In the genomic region with DNA sequence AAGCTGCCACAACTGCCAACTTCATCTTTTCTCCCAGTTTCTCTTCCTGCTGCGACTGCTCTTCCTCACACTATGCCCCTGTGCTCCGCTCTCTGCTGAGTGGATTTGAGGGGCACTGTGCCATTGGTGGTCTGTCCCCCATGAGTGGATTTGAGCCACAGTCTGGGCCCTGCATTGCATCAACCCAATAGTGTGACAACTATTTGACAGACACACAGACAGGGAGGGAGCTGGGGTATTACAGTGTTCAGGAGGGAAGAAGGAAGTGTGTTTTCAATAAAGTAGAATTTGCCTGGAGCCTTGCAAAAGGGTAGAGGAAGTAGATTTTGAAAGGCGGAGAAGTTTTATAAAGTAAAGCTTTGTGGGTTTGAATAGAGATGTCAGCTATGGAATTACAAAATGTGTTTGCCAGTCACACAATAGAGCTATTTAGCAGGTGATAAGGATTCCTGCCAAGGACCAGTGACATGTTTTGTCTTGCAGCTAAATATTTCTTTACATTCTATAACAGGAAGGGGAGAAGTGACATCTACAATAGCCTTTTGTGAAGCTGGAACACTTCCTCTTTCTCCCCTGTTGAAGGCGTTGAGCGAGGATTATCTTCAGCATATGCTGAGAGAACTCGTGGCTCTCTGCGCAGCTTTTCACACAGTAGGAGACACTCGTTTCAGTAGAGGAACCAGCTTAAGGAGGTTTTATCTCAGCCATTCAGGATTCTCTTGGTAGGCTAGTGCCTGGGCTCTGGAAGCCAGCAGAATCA, we compare ENCODE assay signal across 11 mouse cellular contexts. TPM values are rescaled to one million over a fixed set of nuclear protein-coding genes. Genes with fewer than 3 reads are reported as not detected.
DNase-seq lines count a peak whose midpoint lies in the region; ATAC-seq and TF ChIP-seq lines count a peak whose summit lies in the region.
"Had no signal": no experiment of that assay in that cellular context is flagged by ENCODE, and none has a peak within 500 bp of the region (broad histone marks: within the 10 kb centered on the region; RNA-seq: fewer than 3 reads in every experiment).

No protein-coding gene starts in this region.

- 0 out of 2 replicates have a peak overlapping the region, but pooled peaks have one; percentile 36 for H3K27ac ChIP-seq in layer of hippocampus, adult 2 months
- H3K27ac ChIP-seq in bone marrow macrophage, adult 2 months (ENCODE audit: insufficient read depth, low read depth, low read length), result peak overlapping the region; percentile 96
- H3K27ac ChIP-seq in embryonic facial prominence, embryonic 15.5 days (replicated peaks), result peak overlapping the region; percentile 18; the same call in 1 of the 2 replicates

- H3K9me3 ChIP-seq in embryonic facial prominence, embryonic 15.5 days (replicated peaks), result no peaks in the 10 kb centered on the region

- TF ChIP-seq CTCF in layer of hippocampus, adult 2 months (conservative IDR thresholded peaks at IDR 0.05), result no peak
- no peak for TF ChIP-seq CTCF in bone marrow macrophage, adult 2 months (IDR thresholded peaks at IDR 0.05; ENCODE audit: low read depth, low read length)

- WGBS in embryonic facial prominence, embryonic 15.5 days, result 47% methylated on average over 8 of the region's 8 CpGs

- no peaks in the 10 kb centered on the region for H3K27me3 ChIP-seq in embryonic facial prominence, embryonic 15.5 days

- H3K36me3 ChIP-seq in embryonic facial prominence, embryonic 15.5 days, result no peaks in the 10 kb centered on the region

- ATAC-seq in embryonic facial prominence, embryonic 15.5 days (ENCODE audit: insufficient number of reproducible peaks, low FRiP score, low TSS enrichment, low read depth), result peak; percentile 57; the same call in 1 of the 2 replicates
- peak; percentile 86 for ATAC-seq in megakaryocyte progenitor cell, adult 5-6 weeks (replicated peaks; ENCODE audit: poor library complexity)
- ATAC-seq: intestine, embryonic 16.5 days had no signal

- no peak for TF ChIP-seq POLR2A in bone marrow macrophage, adult 2 months (IDR thresholded peaks at IDR 0.05; ENCODE audit: borderline replicate concordance, low read depth, low read length)

- H3K9ac ChIP-seq in embryonic facial prominence, embryonic 15.5 days, result no peak overlapping the region

- H3K4me3 ChIP-seq in layer of hippocampus, adult 2 months, result no peak overlapping the region
- H3K4me3 ChIP-seq in bone marrow macrophage, adult 2 months (ENCODE audit: insufficient read depth, low read length), result peak overlapping the region; percentile 32
- H3K4me3 ChIP-seq in embryonic facial prominence, embryonic 15.5 days (replicated peaks), result no peak overlapping the region

- peaks cover 43% of the 10 kb centered on the region for H3K4me1 ChIP-seq in bone marrow macrophage, adult 2 months (ENCODE audit: control insufficient read depth, insufficient read depth, low read length)
- H3K4me1 ChIP-seq in embryonic facial prominence, embryonic 15.5 days, result no peaks in the 10 kb centered on the region

- no peak overlapping the region for H3K4me2 ChIP-seq in embryonic facial prominence, embryonic 15.5 days (replicated peaks)

- DNase-seq in layer of hippocampus, adult 2 months (ENCODE audit: low spot score in 2 of 2), result no peak
- no peak for DNase-seq in layer of hippocampus, postnatal 36 days
- no peak for DNase-seq in thymus, postnatal 0 days (ENCODE audit: low spot score)
- no peak for DNase-seq in right cerebral cortex, adult 2 months (ENCODE audit: low spot score in 2 of 2)
- DNase-seq: cerebellum, adult 8-10 months; right cerebral cortex, postnatal 4 days; thymus, postnatal 36 days had no signal

RNA-seq across cellular contexts. Expression of a gene that starts 38.3 kb away (rescaled TPM):
- 100 to 1,000 TPM; 110 to 112 TPM for total RNA-seq in layer of hippocampus, adult 2 months (2021)
- total RNA-seq in layer of hippocampus, postnatal 36 days (2021), result 100 to 1,000 TPM; 118 to 121 TPM
- polyA plus RNA-seq in bone marrow macrophage, adult 2 months (2012; ENCODE audit: insufficient read depth, insufficient read length, missing spikeins), result 51.9 and 58.9 TPM in 2 replicates
- polyA plus RNA-seq in embryonic facial prominence, embryonic 15.5 days (2015; fragmentation: Nextera tagmentation; extraction: Ambion mirVana), result 136 and 137 TPM in 2 replicates
- total RNA-seq in megakaryocyte progenitor cell, adult 5-6 weeks (2015), result 191 and 204 TPM in 2 replicates
- 168 and 172 TPM in 2 replicates for total RNA-seq in megakaryocyte progenitor cell, adult 5-6 weeks (2017)
- 145 and 147 TPM in 2 replicates for polyA plus RNA-seq in thymus, postnatal 0 days (2015; fragmentation: Nextera tagmentation; extraction: Ambion mirVana)

RNA-seq across cellular contexts. Expression of a gene that starts 41.9 kb away (rescaled TPM):
- 10 to 100 TPM; 42.3 to 44.9 TPM for total RNA-seq in layer of hippocampus, adult 2 months (2021)
- 10 to 100 TPM; 43.3 to 47.7 TPM for total RNA-seq in layer of hippocampus, postnatal 36 days (2021)
- 6.2 and 9.0 TPM in 2 replicates for polyA plus RNA-seq in bone marrow macrophage, adult 2 months (2012; ENCODE audit: insufficient read depth, insufficient read length, missing spikeins)
- polyA plus RNA-seq in embryonic facial prominence, embryonic 15.5 days (2015; fragmentation: Nextera tagmentation; extraction: Ambion mirVana), result 30.9 and 31.8 TPM in 2 replicates
- total RNA-seq in megakaryocyte progenitor cell, adult 5-6 weeks (2015), result 3.1 and 4.3 TPM in 2 replicates
- total RNA-seq in megakaryocyte progenitor cell, adult 5-6 weeks (2017), result 2.0 and 6.9 TPM in 2 replicates
- 7.4 and 8.4 TPM in 2 replicates for polyA plus RNA-seq in thymus, postnatal 0 days (2015; fragmentation: Nextera tagmentation; extraction: Ambion mirVana)

RNA-seq across cellular contexts. Expression of a gene that starts 57.7 kb away (rescaled TPM):
- 1 to 10 TPM; 5.1 to 6.1 TPM for total RNA-seq in layer of hippocampus, adult 2 months (2021)
- 1 to 10 TPM; 5.5 to 5.6 TPM for total RNA-seq in layer of hippocampus, postnatal 36 days (2021)
- polyA plus RNA-seq in bone marrow macrophage, adult 2 months (2012; ENCODE audit: insufficient read depth, insufficient read length, missing spikeins), result 25.9 and 26.2 TPM in 2 replicates
- 44.4 TPM in 2 replicates for polyA plus RNA-seq in embryonic facial prominence, embryonic 15.5 days (2015; fragmentation: Nextera tagmentation; extraction: Ambion mirVana)
- total RNA-seq in megakaryocyte progenitor cell, adult 5-6 weeks (2015), result 55.1 and 55.4 TPM in 2 replicates
- total RNA-seq in megakaryocyte progenitor cell, adult 5-6 weeks (2017), result 58.5 and 71.7 TPM in 2 replicates
- polyA plus RNA-seq in thymus, postnatal 0 days (2015; fragmentation: Nextera tagmentation; extraction: Ambion mirVana), result 120 and 126 TPM in 2 replicates

Comparison
In these comparisons a context has a peak if more than half of its experiments do, and no peak if none do; other contexts are left out.
1. H3K27ac ChIP-seq: peak in every context shown above with its lines; median percentile 96 in bone marrow macrophage, adult 2 months; 36 in layer of hippocampus, adult 2 months; 18 in embryonic facial prominence, embryonic 15.5 days.
2. RNA of a gene that starts 41.9 kb away (total RNA-seq): 43.3 to 47.7 TPM in layer of hippocampus, postnatal 36 days and 42.3 to 44.9 TPM in layer of hippocampus, adult 2 months; 2.0 to 6.9 TPM in megakaryocyte progenitor cell, adult 5-6 weeks; every median in the first group is over 4 times any median in the second.
3. RNA of a gene that starts 57.7 kb away (total RNA-seq): 55.1 to 71.7 TPM in megakaryocyte progenitor cell, adult 5-6 weeks; 5.1 to 6.1 TPM in layer of hippocampus, adult 2 months and 5.5 to 5.6 TPM in layer of hippocampus, postnatal 36 days; every median in the first group is over 4 times any median in the second.